ENCODE assay signal across 16 mouse cellular contexts in the genomic region with DNA sequence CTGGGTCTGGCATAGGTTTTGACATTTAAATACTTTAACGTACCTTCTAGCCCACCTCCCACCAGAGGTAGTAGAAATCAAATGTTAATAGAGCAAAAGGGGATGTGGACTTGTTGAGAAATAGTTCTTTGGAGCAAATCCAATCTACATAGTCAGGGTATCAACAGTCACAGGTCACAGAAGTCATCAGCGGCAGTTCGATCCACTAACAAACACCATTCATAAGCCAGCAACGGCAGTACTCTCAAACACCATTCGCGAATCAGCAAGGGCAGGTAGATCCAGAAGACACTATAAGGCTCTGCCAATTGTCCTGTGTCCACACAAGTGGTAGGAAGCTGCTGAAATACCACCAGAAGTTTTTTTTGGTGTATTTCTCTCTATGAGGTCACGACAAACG.
DNase-seq lines count a peak whose midpoint lies in the region; TF ChIP-seq lines count a peak whose summit lies in the region.
"Had no signal": no experiment of that assay in that cellular context is flagged by ENCODE, and none has a peak within 500 bp of the region (broad histone marks: within the 10 kb centered on the region; RNA-seq: fewer than 3 reads in every experiment).

No protein-coding gene starts in this region.

- no peaks in the 10 kb centered on the region for H3K27me3 ChIP-seq in liver, adult 2 months (ENCODE audit: control insufficient read depth, insufficient read depth, low read length)
- H3K27me3 ChIP-seq: CH12.LX, Patski had no signal

- no peak for TF ChIP-seq POLR2A in liver, adult 2 months (IDR thresholded peaks at IDR 0.05; ENCODE audit: extremely low read depth, insufficient read depth, low read length)

- no peak for TF ChIP-seq CTCF in liver, adult 2 months (IDR thresholded peaks at IDR 0.05; ENCODE audit: low read depth, low read length)

- no peaks in the 10 kb centered on the region for H3K79me2 ChIP-seq in liver, adult 2 months (ENCODE audit: control insufficient read depth, insufficient read depth, low read length)

- peak; percentile 91 for DNase-seq in liver, adult 2 months (ENCODE audit: extremely low read depth, low read depth, low spot score)
- no peak for DNase-seq in liver
- DNase-seq: adrenal gland, adult 2 months; adrenal gland, adult 8-10 months; adrenal gland, postnatal 10 days; adrenal gland, postnatal 14 days; adrenal gland, postnatal 25 days; adrenal gland, postnatal 36 days; B cell, adult 2 months; cerebellum, adult 11 months; cerebellum, adult 11-12 months; cerebellum, adult 18-20 months; cerebellum, adult 2 months had no signal

- H3K27ac ChIP-seq in liver, adult 2 months (replicated peaks; ENCODE audit: insufficient read depth, low read depth, low read length): no peak overlapping the region

- no peak overlapping the region for H3K4me3 ChIP-seq in liver, adult 2 months (ENCODE audit: insufficient read depth, low read depth, low read length)

- no peaks in the 10 kb centered on the region for H3K36me3 ChIP-seq in liver, adult 2 months (ENCODE audit: control insufficient read depth, insufficient read depth, low read length)
- H3K36me3 ChIP-seq: G1E had no signal

- no peak overlapping the region for H3K9ac ChIP-seq in liver, adult 2 months (ENCODE audit: low read depth, low read length)

- WGBS in liver, adult 2 months: 33% methylated on average over 8 of the region's 8 CpGs

- H3K4me1 ChIP-seq in liver, adult 2 months (ENCODE audit: control insufficient read depth, insufficient read depth, low read length): no peaks in the 10 kb centered on the region
